Mouse (Mus musculus) bone marrow macrophage, adult 2 months (primary cell): ENCODE measurements around the gene Rtn3. TPM values are rescaled to one million over a fixed set of nuclear protein-coding genes. Genes with fewer than 3 reads are reported as not detected.
A peak's percentile ranks its signal among the peaks of the same experiment; 100 is the strongest.

Experiments used
- H3K27ac ChIP-seq: 2 replicates; pipeline ENCODE4 v1.5.1; 2012; ENCODE audit warnings: low read depth, low read length; ENCODE audit not compliant: insufficient read depth
- H3K4me1 ChIP-seq: 2 replicates; pipeline ENCODE4 v1.6.1; 2012; ENCODE audit warnings: low read length; ENCODE audit not compliant: control insufficient read depth, insufficient read depth
- H3K4me3 ChIP-seq: 2 replicates; pipeline ENCODE4 v1.5.1; 2012; ENCODE audit warnings: mild to moderate bottlenecking, low read length, moderate library complexity; ENCODE audit not compliant: insufficient read depth
- CTCF ChIP-seq: IDR thresholded peaks from 2 replicates; pipeline ENCODE4 v1.5.1; 2012; ENCODE audit warnings: low read depth, mild to moderate bottlenecking, low read length, moderate library complexity
- POLR2A ChIP-seq: IDR thresholded peaks from 2 replicates; pipeline ENCODE4 v1.6.1; 2012; ENCODE audit warnings: mild to moderate bottlenecking, low read depth, low read length, borderline replicate concordance
- polyA plus RNA-seq: library from polyadenylated mRNA; stranded (reverse); fragments of >200 nt; gene quantifications from 2 replicates; pipeline ENCODE4 v1.2.4, GENCODE M21; 2012; ENCODE audit not compliant: missing spikeins, insufficient read depth, insufficient read length

Gene Rtn3
- polyA plus RNA-seq, 1 experiment, result 281 TPM

DNA sequence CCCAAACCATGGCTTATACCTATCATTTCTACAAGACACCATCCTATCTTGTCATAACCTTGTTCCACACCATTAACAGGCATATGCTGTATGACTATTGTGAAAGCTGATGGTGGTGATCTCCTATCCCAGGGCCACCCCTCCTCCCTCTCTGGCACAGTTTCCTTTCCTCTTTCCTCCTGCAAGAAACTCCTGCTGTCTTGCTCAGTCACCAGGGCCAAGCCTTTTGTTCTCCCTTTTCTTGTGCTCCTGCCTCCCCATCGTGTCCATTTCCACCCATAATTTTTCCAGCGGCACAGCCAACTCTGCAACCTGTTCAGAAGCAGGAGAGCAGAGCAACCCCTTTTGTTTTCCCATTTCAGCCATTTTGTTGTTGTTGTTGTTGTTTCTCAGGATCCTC, 97.0 kb downstream of the Rtn3 start:
- Histone ChIP-seq H3K4me1 (peaks cover 13% of the 10 kb centered on the region), H3K4me3 (no peak overlapping the region), H3K27ac (no peak overlapping the region)
- no peak for TF ChIP-seq CTCF
- TF ChIP-seq POLR2A, result no peak

DNA sequence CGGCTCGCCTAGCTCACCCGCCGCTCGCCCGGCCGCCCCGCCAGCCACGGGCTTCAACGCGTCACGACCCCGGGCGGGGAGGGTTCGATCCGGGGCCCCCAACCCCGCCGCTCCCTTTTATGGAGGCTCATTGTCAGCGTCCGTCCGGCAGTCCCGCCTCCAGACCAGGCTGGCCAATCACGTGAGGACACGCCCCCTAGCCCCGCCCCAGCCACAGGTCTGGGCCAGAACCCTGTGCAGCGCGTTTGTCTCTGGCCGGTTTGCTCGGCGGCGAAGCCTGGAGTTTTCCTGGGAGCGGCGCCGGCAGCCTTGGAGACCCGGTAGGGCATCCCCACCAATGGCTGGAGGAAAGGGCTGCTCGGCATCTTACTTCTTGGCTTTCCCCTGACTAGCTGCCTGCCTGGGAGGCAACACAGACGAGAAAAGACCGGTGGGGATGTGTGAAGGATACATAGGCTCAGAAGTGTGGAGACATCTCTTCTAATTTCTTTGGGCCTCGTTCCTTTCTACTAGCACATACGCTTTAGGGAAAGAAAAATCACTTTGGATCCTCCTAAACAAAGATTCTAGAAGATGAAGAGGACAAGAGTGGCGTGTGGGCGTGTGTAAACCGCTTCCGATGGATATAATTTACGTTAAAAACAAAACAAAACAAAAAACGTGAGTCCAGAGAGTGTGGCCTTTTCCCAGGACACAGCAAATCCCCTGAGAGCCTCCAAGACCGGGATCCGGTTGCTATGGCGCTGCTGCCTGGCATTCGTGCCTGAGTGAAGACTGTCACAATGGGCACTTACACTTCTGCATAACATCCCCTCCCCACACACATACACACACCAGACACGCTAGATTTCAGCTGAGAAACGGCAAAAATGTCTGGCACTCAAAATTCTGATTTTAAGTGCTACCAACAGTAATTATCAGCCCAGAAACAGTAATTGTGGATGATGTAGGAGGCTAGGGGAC, 99.9 kb downstream of the Rtn3 start, which contains the start of gene Spindoc:
Gene Spindoc, minus strand, starts transcription at position 92 of the 963 bp plus-strand sequence.
- peaks cover 16% of the 10 kb centered on the region for H3K4me1 ChIP-seq
- no peak within 1 kb of the TSS for H3K27ac ChIP-seq
- TF ChIP-seq POLR2A (0 out of 2 replicates have a peak, but pooled peaks have one; percentile 68), CTCF (no peak)
- peak within 1 kb of the TSS; percentile 68 for H3K4me3 ChIP-seq

DNA sequence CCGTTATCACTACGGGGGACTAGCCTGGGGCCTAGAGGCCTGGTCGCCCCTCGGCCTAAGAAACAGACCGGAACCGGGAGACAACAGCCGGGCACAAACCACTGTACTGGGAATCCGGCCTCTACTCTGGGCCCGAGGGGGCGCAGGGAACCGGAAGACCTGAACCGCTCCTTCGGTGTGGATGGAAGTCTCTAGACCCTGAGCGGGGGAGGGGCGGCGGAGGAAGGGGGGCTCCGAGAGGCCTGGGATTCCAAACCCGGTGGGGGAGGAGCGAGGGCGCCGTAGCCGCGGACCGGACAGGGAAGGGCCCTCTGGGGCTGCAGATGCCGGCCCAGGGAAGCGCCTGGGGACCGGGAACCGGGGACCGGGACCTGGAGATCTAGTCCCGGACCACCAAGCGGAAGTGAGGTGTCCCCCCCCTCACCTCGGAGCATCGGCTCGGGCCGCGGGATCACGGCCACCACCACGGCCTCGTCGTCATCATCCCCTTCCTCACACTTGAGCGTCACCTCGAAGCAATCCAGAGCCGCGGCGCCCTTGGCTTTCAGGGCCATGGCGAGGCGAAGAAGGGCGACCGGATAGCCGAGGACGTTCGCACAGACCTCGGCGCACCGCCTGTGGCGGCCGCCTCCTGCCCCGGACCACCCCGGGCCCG, 100.7 kb downstream of the Rtn3 start:
- no peak overlapping the region for H3K27ac ChIP-seq
- H3K4me1 ChIP-seq, result peaks cover 16% of the 10 kb centered on the region
- H3K4me3 ChIP-seq, result peak overlapping the region; percentile 68
- no peak for TF ChIP-seq POLR2A
- TF ChIP-seq CTCF, result no peak

DNA sequence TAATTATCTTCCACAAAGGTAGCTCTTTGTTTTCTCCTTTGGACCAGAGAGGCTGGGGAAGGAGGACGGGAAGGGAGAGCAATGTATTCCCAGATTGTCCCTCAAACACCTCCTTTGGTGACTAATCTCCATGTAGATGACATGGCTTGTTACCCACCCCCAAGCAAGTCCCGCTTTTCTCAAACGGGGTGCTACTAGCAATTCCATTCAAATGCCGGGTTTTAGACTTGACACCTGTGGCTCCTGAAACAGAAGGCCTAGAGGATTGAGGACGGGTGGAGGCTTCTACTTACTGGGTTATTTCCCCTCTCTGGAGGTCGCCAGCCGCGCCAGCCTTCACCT, 101.2 kb downstream of the Rtn3 start:
- TF ChIP-seq CTCF (no peak), POLR2A (no peak)
- H3K4me1 ChIP-seq, result peaks cover 16% of the 10 kb centered on the region
- H3K27ac ChIP-seq, result no peak overlapping the region
- H3K4me3 ChIP-seq, result peak overlapping the region; percentile 68

DNA sequence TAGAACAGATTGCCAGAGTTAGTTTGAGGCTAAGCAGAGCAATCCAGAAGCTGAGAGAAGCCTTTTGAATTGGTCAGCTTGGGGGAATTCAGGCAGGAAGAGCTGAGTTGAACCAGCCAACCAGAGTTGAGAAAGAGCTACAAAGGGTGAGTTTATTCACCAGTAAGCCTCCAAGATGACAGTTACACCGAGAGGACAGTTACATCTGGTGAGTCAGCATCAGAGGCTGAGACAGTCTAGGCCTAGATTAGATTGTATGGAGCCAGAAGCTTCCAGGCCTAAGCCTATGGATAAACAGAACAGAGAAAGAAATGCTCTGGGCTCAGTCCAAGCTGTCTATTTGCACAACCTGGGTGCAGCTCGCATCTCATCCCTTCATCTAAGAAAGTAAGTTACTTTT, 105.4 kb downstream of the Rtn3 start:
- Histone ChIP-seq H3K4me1 (peaks cover 6% of the 10 kb centered on the region), H3K4me3 (no peak overlapping the region), H3K27ac (no peak overlapping the region)
- no peak for TF ChIP-seq POLR2A
- TF ChIP-seq CTCF, result no peak

Other genes starting within 250 kb of the Rtn3 start
- gene Naa40, start 242.1 kb downstream of the Rtn3 start, polyA plus RNA-seq, result 26.0 and 27.4 TPM in 2 replicates
- gene Rcor2, start 216.0 kb downstream of the Rtn3 start, polyA plus RNA-seq, result 0.53 and 1.5 TPM in 2 replicates
- 57.8 and 69.2 TPM in 2 replicates for gene Mark2, start 141.4 kb downstream of the Rtn3 start, polyA plus RNA-seq
- gene Spindoc, start 100.3 kb downstream of the Rtn3 start, polyA plus RNA-seq, result 19.0 and 19.7 TPM in 2 replicates
- 1.6 and 1.7 TPM in 2 replicates for gene 2700081O15Rik, start 65.7 kb downstream of the Rtn3 start, polyA plus RNA-seq
- 53.1 and 62.2 TPM in 2 replicates for gene Atl3, start 10.8 kb upstream of the Rtn3 start, polyA plus RNA-seq
- 5.4 and 5.7 TPM in 2 replicates for gene Pla2g16, start 74.2 kb upstream of the Rtn3 start, polyA plus RNA-seq
- gene Lgals12, start 123.9 kb upstream of the Rtn3 start, polyA plus RNA-seq, result not detected in 2 replicates
- gene Hrasls5, start 129.3 kb upstream of the Rtn3 start, polyA plus RNA-seq, result not detected in 2 replicates
- gene Slc22a19, start 228.0 kb upstream of the Rtn3 start, polyA plus RNA-seq, result not detected in 2 replicates